Mouse (Mus musculus) midbrain, embryonic 13.5 days (tissue): ENCODE data around the gene Irx5. TPM values are rescaled to one million over a fixed set of nuclear protein-coding genes. Genes with fewer than 3 reads are reported as not detected.

ENCODE experiments used
- ATAC-seq: fragments of 200-750 bp; cut with Nextera tagmentation; 2 replicates; pipeline ENCODE4 v1.8.0; 2017; ENCODE audit warnings: mild to moderate bottlenecking, moderate TSS enrichment, moderate library complexity
- H3K27ac ChIP-seq: fragments of 300-500 bp; sonication (generic); 2 replicates; pipeline ENCODE4 v1.5.1; 2015; ENCODE audit warnings: inconsistent platforms, mild to moderate bottlenecking, moderate library complexity
- H3K27me3 ChIP-seq: fragments of 300-500 bp; sonication (generic); 2 replicates; pipeline ENCODE4 v1.6.1; 2015; ENCODE audit warnings: mild to moderate bottlenecking, inconsistent platforms
- H3K36me3 ChIP-seq: fragments of 300-500 bp; sonication (generic); 2 replicates; pipeline ENCODE4 v1.6.1; 2015; ENCODE audit warnings: mild to moderate bottlenecking, inconsistent platforms
- H3K4me1 ChIP-seq: fragments of 300-500 bp; sonication (generic); replicated peaks from 2 replicates; pipeline ENCODE4 v1.6.1; 2015; ENCODE audit warnings: inconsistent platforms
- H3K4me2 ChIP-seq: fragments of 300-500 bp; sonication (generic); replicated peaks from 2 replicates; pipeline ENCODE4 v1.6.1; 2015; ENCODE audit warnings: moderate library complexity, mild to moderate bottlenecking, inconsistent platforms
- H3K4me3 ChIP-seq: fragments of 300-500 bp; sonication (generic); replicated peaks from 2 replicates; pipeline ENCODE4 v1.5.1; 2015; ENCODE audit warnings: mild to moderate bottlenecking, inconsistent platforms
- H3K9ac ChIP-seq: fragments of 300-500 bp; sonication (generic); replicated peaks from 2 replicates; pipeline ENCODE4 v1.6.1; 2015; ENCODE audit warnings: mild to moderate bottlenecking, inconsistent platforms
- H3K9me3 ChIP-seq: fragments of 300-500 bp; sonication (generic); 2 replicates; pipeline ENCODE4 v1.6.1; 2016; ENCODE audit warnings: mild to moderate bottlenecking, inconsistent platforms
- WGBS: fragments of 180-500 bp; shearing (Covaris S2); methylation state at CpG from one replicate; pipeline ENCODE4 v1.1.7; 2015; 5-methylcytosine and 5-hydroxymethylcytosine counted together
- polyA plus RNA-seq: library from polyadenylated mRNA; unstranded; fragments of >200 nt; fragmentation: Nextera tagmentation; extraction: Ambion mirVana; gene quantifications from 2 replicates; pipeline ENCODE4 v1.2.1, GENCODE M21; 2015

Gene Irx5
- polyA plus RNA-seq, 1 experiment from 2014 or later = 30.6 TPM

DNA sequence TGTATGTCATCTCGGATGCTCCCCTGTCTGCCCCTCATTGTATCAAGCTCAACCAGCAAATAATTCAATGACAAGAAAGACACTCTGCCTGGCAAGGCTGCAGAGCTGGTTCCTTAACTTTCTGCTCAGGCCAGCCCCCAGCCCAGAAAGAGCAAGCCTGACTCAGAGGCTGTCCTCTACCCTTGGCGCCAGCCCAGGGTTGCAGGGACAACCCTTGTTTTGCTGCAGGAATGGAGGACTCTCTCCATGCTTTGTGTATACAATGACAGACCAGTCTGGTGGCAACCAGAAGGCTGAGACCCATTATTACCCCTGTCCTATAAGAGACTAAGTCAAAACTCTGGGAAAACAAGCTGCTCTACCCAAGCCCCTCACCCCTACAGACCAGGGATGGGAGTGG, 46.8 kb downstream of the Irx5 start:
- Histone ChIP-seq H3K4me3 (no peak overlapping the region), H3K9ac (no peak overlapping the region), H3K4me2 (no peak overlapping the region), H3K27me3 (no peaks in the 10 kb centered on the region), H3K9me3 (no peaks in the 10 kb centered on the region), H3K27ac (no peak overlapping the region), H3K4me1 (peaks cover 6% of the 10 kb centered on the region), H3K36me3 (no peaks in the 10 kb centered on the region)
- WGBS = 65% methylated on average over 2 of the region's 2 CpGs
- no peak for ATAC-seq

DNA sequence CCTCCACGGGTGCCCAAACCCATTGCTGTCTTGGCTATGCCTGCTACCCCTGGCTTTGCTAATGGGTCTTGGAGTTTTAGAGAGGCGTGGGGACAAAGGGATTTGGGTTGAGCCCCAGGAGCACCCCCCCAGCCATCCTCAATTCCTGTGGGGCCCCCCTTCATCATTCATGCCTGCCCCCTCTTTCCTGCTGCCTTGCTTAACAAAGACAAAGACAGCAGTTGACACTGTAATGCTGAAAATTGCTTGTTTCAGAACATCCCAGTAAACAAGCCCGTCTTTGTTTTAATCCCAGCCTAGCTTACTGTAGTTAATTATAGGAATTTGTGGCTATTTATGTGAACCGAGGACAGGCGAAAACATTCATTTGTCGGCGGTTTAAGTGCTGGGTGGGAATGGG, 50.7 kb downstream of the Irx5 start:
- H3K9me3 ChIP-seq = no peaks in the 10 kb centered on the region
- H3K27ac ChIP-seq = no peak overlapping the region; the same call in 1 of the 2 replicates
- 66% methylated on average over 7 of the region's 7 CpGs for WGBS
- H3K4me2 ChIP-seq = no peak overlapping the region
- H3K4me1 ChIP-seq = peaks cover 10% of the 10 kb centered on the region
- H3K27me3 ChIP-seq = no peaks in the 10 kb centered on the region
- H3K36me3 ChIP-seq = no peaks in the 10 kb centered on the region
- H3K9ac ChIP-seq = no peak overlapping the region
- ATAC-seq = no peak
- no peak overlapping the region for H3K4me3 ChIP-seq

DNA sequence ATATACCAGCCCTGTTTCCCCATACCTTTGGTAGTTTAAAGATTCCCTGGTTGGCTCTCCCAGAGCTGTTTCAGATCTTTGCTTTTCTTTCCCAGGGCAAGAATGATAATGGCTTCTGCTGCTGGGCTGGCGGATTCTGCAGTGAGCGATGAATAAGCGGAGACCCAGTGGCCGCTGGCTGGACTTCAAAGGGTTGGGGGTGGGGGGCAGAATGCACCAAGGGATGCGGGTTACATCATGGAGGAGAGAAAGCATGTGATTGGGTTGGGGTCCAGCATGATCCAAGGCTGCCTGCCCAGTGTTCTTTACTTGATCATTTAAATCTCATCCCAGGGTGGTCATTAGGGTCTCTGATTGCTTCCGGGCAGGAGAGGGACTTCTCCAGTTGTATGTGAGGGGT, 56.2 kb downstream of the Irx5 start:
- Histone ChIP-seq H3K4me3 (no peak overlapping the region), H3K4me2 (no peak overlapping the region), H3K9me3 (no peaks in the 10 kb centered on the region), H3K4me1 (peaks cover 12% of the 10 kb centered on the region; the same call in 1 of the 2 replicates), H3K9ac (no peak overlapping the region), H3K27ac (no peak overlapping the region), H3K36me3 (no peaks in the 10 kb centered on the region), H3K27me3 (no peaks in the 10 kb centered on the region)
- WGBS = 64% methylated on average over 6 of the region's 6 CpGs
- ATAC-seq = no peak

DNA sequence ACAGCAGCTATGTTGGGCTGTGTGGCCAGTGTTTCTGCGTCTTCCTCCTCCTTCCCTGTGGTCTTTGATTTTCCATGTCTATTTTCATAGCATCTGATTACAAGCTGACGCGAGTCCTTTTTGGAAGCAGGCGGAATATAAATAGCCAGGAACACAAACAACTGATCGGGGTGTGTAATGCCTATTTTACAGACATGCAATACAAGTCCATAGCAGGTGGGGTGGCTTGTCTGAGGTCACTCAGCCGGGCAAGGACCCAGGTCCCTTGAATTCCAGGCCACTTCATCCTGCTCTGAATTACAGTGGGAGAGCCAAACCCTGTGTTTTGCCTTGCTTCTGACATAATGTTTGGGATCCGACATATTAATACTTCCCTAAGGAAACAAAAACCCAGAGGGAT, 63.2 kb downstream of the Irx5 start:
- H3K9ac ChIP-seq = no peak overlapping the region
- WGBS = 84% methylated on average over 7 of the region's 7 CpGs
- no peaks in the 10 kb centered on the region for H3K9me3 ChIP-seq
- H3K4me2 ChIP-seq = no peak overlapping the region
- no peaks in the 10 kb centered on the region for H3K4me1 ChIP-seq
- no peaks in the 10 kb centered on the region for H3K27me3 ChIP-seq
- no peaks in the 10 kb centered on the region for H3K36me3 ChIP-seq
- ATAC-seq = no peak
- H3K4me3 ChIP-seq = no peak overlapping the region
- no peak overlapping the region for H3K27ac ChIP-seq
